Mouse (Mus musculus) telencephalon, adult 2 months (tissue): ENCODE measurements around the gene Ormdl1.
A peak's percentile ranks its signal among the peaks of the same experiment; 100 is the strongest.
"Not testable (repeated sequence)": the region's sequence is repeated elsewhere in the genome, so short reads cannot be mapped to it uniquely, and the experiment has no call there.

Experiments
- DNase-seq: peaks from one replicate; pipeline ENCODE4 v3.0.0-alpha.2; 2011; ENCODE audit warnings: low read depth, low spot score

Gene Ormdl1

GRCm38 (mm10) chr1:53296581-53297383 is at the start of gene Ormdl1, which contains the start of the genes Pms1 and Gm28778:
Ormdl1 (plus strand) TSS chr1:53297095.
Pms1 (minus strand) TSS chr1:53297018.
Gm28778 (plus strand) TSS chr1:53297111.
- peak; percentile 92 for DNase-seq

DNA sequence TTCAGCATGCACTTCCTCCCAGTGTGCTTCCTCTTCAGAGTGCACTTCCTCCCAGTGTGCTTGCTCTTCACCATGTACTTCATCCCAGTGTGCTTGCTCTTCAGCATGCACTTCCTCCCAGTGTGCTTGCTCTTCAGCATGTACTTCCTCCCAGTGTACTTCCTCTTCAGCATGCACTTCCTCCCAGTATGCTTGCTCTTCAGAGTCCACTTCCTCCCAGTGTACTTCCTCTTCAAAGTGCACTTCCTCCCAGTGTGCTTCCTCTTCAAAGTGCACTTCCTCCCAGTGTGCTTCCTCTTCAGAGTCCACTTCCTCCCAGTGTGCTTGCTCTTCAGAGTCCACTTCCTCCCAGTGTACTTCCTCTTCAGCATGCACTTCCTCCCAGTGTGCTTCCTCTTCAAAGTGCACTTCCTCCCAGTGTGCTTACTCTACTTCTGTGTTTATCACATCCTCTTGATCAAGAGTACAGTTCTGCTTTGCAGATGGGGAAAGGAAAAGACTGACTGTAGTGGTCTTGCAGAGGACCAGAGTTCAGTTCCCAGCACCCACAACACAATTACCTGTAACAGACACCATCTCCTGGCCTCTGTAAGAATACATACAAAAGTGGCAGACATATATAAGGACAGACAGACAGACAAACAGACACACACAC is 31.8 kb upstream of the Ormdl1 start:
- DNase-seq, result not testable (repeated sequence)

- no peak for DNase-seq
These were observed 27.0 kb upstream of the Ormdl1 start for GRCm38 (mm10) chr1:53269901-53270300.

- peak; percentile 21 for DNase-seq
These were observed 24.2 kb upstream of the Ormdl1 start for GRCm38 (mm10) chr1:53272646-53273045.

- DNase-seq, result no peak
These were observed 5.7 kb upstream of the Ormdl1 start for GRCm38 (mm10) chr1:53291197-53291596.

GRCm38 (mm10) chr1:53300506-53300905 is 3.6 kb downstream of the Ormdl1 start:
- DNase-seq, result no peak

- DNase-seq, result peak; percentile 78
These were observed 16.4 kb downstream of the Ormdl1 start, which contains the start of gene Osgepl1 for GRCm38 (mm10) chr1:53312989-53313967. Osgepl1 (plus strand) TSS chr1:53313624.

- DNase-seq, result no peak
These were observed 24.9 kb downstream of the Ormdl1 start for GRCm38 (mm10) chr1:53321662-53322344.

GRCm38 (mm10) chr1:53323254-53323653 is 26.4 kb downstream of the Ormdl1 start:
- no peak for DNase-seq

GRCm38 (mm10) chr1:53324277-53324676 is 27.4 kb downstream of the Ormdl1 start:
- DNase-seq, result no peak

- DNase-seq, result no peak
These were observed 28.1 kb downstream of the Ormdl1 start for GRCm38 (mm10) chr1:53324827-53325494.

DNA sequence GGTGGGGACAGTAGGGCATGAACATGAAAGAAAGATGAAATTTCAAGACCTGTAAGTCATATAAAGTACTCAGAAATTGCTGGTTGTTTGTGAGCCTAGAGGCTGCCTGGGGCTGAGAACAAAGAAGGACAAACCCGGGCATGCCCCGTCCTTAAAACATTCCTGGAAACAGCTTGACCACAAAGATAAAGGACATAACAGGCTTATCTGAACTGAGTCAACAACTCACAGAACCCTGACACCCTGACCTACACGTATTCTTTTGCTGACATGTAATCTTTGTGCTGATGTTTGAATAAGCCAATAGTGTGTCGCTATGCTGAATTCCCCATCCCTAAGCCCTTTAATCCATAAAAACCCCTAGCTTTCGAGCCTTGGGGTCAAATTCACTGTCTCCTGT is 36.6 kb downstream of the Ormdl1 start:
- not testable (repeated sequence) for DNase-seq

DNA sequence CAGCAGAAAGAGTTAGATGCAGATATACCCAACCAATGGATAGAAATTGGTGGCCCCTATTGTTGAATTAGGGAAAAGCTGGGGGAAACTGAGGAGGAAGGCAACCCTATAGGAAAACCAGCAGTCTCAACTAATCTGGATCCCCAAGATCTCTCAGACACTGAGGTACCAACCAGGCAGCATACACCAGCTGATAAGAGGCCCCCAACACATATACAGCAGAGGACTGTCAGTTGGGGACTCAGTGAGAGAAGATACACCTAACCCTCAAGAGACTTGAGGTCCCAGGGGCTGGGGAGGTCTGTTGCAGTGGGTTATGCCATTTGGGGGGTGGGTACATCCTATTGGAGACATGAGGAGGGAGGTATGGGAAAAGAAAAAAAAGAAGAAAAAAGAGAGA is 38.6 kb downstream of the Ormdl1 start:
- no peak for DNase-seq

DNA sequence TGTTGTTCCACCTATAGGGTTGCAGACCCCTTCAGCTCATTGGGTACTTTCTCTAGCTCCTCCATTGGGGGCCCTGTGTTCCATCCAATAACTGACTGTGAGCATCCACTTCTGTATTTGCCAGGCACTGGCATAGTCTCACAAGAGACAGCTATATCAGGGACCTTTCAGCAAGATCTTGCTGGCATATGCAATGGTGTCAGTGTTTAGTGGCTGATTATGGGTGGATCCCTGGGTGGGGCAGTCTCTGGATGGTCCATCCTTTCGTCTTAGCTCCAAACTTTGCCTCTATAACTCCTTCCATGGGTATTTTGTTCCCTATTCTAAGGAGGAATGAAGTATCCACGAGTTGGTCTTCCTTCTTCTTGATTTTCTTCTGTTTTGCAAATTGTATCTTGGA is 40.5 kb downstream of the Ormdl1 start:
- DNase-seq, result not testable (repeated sequence)

GRCm38 (mm10) chr1:53341071-53341470 is 44.2 kb downstream of the Ormdl1 start:
- no peak for DNase-seq

DNA sequence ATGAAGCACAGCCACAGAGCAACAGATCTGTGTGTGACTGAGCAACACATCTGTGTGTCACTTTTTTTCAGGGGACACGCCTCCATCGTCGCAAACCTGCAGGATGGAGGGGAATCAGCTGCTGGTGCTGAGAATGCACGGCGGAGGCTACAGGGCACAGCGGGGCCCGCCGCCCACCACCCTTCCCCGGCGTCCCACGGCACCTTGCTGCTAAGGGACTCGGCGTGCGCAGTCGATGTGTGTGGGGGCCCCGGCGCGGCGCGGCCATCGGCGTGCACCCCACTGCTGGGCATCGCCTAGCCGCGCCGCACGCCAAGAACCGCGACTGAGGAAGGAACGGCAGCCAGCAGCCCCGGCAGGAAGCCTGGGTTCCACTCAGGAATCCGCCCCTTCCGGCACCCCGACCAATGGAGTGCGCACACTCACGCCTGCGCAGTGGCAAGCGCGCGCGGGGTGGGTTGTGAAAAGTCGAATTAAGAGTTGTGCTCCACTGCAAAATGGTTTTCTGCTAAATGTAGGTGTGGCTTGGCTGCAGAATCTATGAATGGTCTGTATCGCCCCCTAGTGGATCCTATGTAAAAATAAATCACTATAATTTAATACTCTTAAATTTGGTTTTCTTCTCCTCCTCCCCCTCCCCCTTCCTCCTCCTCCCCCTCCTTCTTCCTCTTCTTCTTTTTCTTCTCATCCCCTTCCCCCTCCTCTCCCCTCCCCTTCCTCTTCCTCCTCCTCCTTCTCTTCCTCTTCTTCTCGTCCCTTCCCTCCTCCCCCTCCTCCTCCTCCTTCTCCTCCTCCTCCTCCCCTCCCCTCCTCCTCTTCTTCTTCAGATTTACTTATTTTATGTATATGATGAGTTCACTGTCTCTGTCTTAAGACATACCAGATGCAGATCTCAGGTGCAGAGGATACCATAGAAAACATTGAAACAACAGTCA is 55.7 kb downstream of the Ormdl1 start, which contains the start of the genes Asdurf, Gm28551 and Asnsd1:
Gene Asdurf (minus strand): TSS at position 293 of the 935 bp plus-strand sequence.
Gene Gm28551 (minus strand): TSS at position 341 of the 935 bp plus-strand sequence.
Gene Asnsd1 (minus strand): TSS at position 426 of the 935 bp plus-strand sequence.
- DNase-seq, result peak; percentile 94

GRCm38 (mm10) chr1:53358988-53359387 is 62.1 kb downstream of the Ormdl1 start:
- no peak for DNase-seq
